Mouse (Mus musculus) cerebellum, adult (tissue): ENCODE data around the gene Gm49405.
"Not testable (repeated sequence)": the region's sequence is repeated elsewhere in the genome, so short reads cannot be mapped to it uniquely, and the experiment has no call there.

ENCODE experiments used
- ATAC-seq: cut with Nextera tagmentation; 2 replicates; pipeline ENCODE4 v1.9.2; 2017; ENCODE audit warnings: mild to moderate bottlenecking, moderate library complexity, mixed read lengths; ENCODE audit not compliant: insufficient number of reproducible peaks, low FRiP score, low TSS enrichment

Gm49405 gene

GRCm38 (mm10) chr19:4000119-4000900, at the start of gene Gm49405, which contains the start of gene Nudt8:
Gene Gm49405, plus strand, starts transcription at chr19:4000626.
Gene Nudt8, plus strand, starts transcription at chr19:4000580.
- ATAC-seq = peak; percentile 81

- ATAC-seq = no peak
These were observed 49.0 kb upstream of the Gm49405 start for GRCm38 (mm10) chr19:3951461-3951860.

- no peak for ATAC-seq
These were observed 48.3 kb upstream of the Gm49405 start for GRCm38 (mm10) chr19:3952099-3952498.

- no peak for ATAC-seq
These were observed 45.4 kb upstream of the Gm49405 start for GRCm38 (mm10) chr19:3955033-3955432.

- ATAC-seq = no peak
These were observed 44.6 kb upstream of the Gm49405 start for GRCm38 (mm10) chr19:3955804-3956203.

- ATAC-seq = not testable (repeated sequence)
These were observed 43.0 kb upstream of the Gm49405 start for GRCm38 (mm10) chr19:3957296-3958036.

GRCm38 (mm10) chr19:3958470-3958869, 42.0 kb upstream of the Gm49405 start, which contains the start of gene Aldh3b3:
Gene Aldh3b3, plus strand, starts transcription at chr19:3958645.
- no peak for ATAC-seq

- ATAC-seq = no peak
These were observed 41.4 kb upstream of the Gm49405 start for GRCm38 (mm10) chr19:3959030-3959429.

- no peak for ATAC-seq
These were observed 40.2 kb upstream of the Gm49405 start for GRCm38 (mm10) chr19:3960211-3960610.

- ATAC-seq = not testable (repeated sequence)
These were observed 38.6 kb upstream of the Gm49405 start for GRCm38 (mm10) chr19:3961805-3962204.

GRCm38 (mm10) chr19:3962469-3962868, 38.0 kb upstream of the Gm49405 start:
- no peak for ATAC-seq

GRCm38 (mm10) chr19:3964030-3964429, 36.4 kb upstream of the Gm49405 start:
- ATAC-seq = no peak

- ATAC-seq = no peak
These were observed 33.9 kb upstream of the Gm49405 start for GRCm38 (mm10) chr19:3966330-3967075.

- ATAC-seq = no peak
These were observed 33.2 kb upstream of the Gm49405 start for GRCm38 (mm10) chr19:3967258-3967657.

- ATAC-seq = no peak
These were observed 28.2 kb upstream of the Gm49405 start, which contains the start of gene Aldh3b2 for GRCm38 (mm10) chr19:3972229-3972628. Gene Aldh3b2, plus strand, starts transcription at chr19:3972328.

- not testable (repeated sequence) for ATAC-seq
These were observed 25.8 kb upstream of the Gm49405 start for GRCm38 (mm10) chr19:3974608-3975007.

- ATAC-seq = no peak
These were observed 24.6 kb upstream of the Gm49405 start for GRCm38 (mm10) chr19:3975866-3976265.

- ATAC-seq = peak; percentile 56; the same call in 1 of the 2 replicates
These were observed 20.1 kb upstream of the Gm49405 start for GRCm38 (mm10) chr19:3980309-3980708.

GRCm38 (mm10) chr19:3980917-3981316, 19.5 kb upstream of the Gm49405 start:
- ATAC-seq = no peak

- ATAC-seq = no peak
These were observed 16.8 kb upstream of the Gm49405 start for GRCm38 (mm10) chr19:3983527-3984200.
